Mouse (Mus musculus) CH12.LX (cell line): ENCODE measurements around the gene 4930556J24Rik.

Experiments used
- CHD2 ChIP-seq: IDR thresholded peaks from 2 replicates; pipeline ENCODE4 v1.6.1; 2011; ENCODE audit warnings: low read length, improper control_type of control experiment
- CTCF ChIP-seq, 2 experiments: IDR thresholded peaks in 1 of 2; conservative IDR thresholded peaks in 1 of 2; 2 replicates each; pipeline ENCODE4 v1.5.1; 2011 to 2012; ENCODE audit warnings: low read depth in 2 of 2, low read length in 2 of 2, improper control_type of control experiment in 1 of 2, inconsistent platforms in 1 of 2, mild to moderate bottlenecking in 1 of 2, moderate library complexity in 1 of 2
- EP300 ChIP-seq: IDR thresholded peaks from 2 replicates; pipeline ENCODE4 v1.6.1; 2011; ENCODE audit warnings: low read length, improper control_type of control experiment
- KAT2A ChIP-seq: IDR thresholded peaks from 2 replicates; pipeline ENCODE4 v1.6.1; 2012; ENCODE audit warnings: low read length, improper control_type of control experiment, inconsistent platforms; ENCODE audit not compliant: insufficient replicate concordance
- NRF1 ChIP-seq: IDR thresholded peaks from 2 replicates; pipeline ENCODE4 v1.6.1; 2014; ENCODE audit warnings: low read depth, mild to moderate bottlenecking, inconsistent platforms, low read length, improper control_type of control experiment, moderate library complexity
- TBP ChIP-seq: conservative IDR thresholded peaks from 2 replicates; pipeline ENCODE4 v1.6.1; 2011; ENCODE audit warnings: low read depth, low read length, improper control_type of control experiment

DNA sequence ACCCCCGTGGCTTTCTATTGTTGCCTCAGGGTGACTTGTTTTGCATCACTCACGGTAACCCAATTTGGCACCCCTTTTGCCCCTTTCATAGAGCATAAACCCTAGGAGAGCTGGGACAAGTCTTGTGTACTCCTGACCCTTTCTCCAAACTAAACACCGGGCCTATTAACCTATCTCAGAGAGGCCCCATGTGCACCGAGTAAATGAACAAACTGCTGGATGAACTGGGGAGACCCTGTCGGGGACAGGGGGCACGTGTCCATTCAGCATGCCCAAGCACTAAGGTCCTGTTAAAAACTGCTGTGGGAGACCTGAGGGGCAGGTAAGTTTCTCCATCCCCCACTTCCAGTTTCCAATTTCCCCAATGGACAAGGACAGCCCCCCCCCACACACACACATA lies 45.6 kb downstream of the 4930556J24Rik start:
- TF ChIP-seq CHD2 (no peak), EP300 (no peak), NRF1 (no peak), CTCF (conservative IDR thresholded peaks at IDR 0.05 in 1 of 2, IDR thresholded peaks at IDR 0.05 in 1 of 2; ENCODE audit: low read depth in 2 of 2, low read length in 2 of 2) (no peak), KAT2A (no peak), TBP (no peak)
